Mouse (Mus musculus): ENCODE results near the gene Rpp38. TPM values are rescaled to one million over a fixed set of nuclear protein-coding genes. Genes with fewer than 3 reads are reported as not detected.

Gene Rpp38
- total RNA-seq, 1 experiment from 2014 or later, result 4.2 TPM

DNA sequence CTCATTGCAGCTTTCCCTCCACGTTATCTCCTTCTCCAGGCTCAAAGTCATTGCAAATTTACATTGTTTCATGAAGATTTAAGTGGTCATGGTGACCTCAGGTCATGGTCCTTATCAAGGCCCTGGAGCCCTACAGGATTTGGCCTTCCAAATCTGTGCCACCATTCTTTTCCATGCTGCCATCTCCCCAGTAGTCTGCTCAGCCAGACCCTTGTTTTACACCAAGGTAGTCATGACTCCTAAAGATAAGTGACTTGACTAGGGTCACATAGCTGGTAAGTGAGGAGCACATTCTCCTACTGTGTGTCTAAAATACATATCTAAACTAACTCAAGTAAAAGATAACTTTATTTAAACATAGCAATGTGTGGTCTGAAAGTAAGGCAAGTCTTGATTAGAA, 40.3 kb downstream of the Rpp38 start:
- ATAC-seq (ENCODE audit: extremely low read depth, insufficient number of reproducible peaks, low FRiP score, poor library complexity, severe bottlenecking), result no peak

DNA sequence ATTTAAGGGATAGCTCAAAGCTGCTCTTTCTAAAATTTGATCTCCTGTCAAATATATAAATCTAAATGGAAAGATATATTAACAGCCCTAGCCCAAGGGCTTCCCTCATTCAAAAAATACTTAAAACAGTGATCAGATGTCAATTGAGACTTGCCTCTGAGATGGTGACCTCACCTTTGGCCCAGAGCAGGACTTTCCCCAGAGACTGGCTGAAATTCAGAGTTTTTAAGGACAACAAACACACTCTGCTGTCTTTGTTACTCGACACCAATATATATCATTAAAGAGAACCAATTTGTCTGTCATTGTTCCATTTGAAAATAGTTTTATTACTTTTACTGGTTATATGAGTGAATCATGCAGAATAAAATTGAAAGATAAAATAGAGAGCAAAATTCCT, 42.9 kb downstream of the Rpp38 start:
- ATAC-seq (ENCODE audit: extremely low read depth, insufficient number of reproducible peaks, low FRiP score, poor library complexity, severe bottlenecking), result no peak

DNA sequence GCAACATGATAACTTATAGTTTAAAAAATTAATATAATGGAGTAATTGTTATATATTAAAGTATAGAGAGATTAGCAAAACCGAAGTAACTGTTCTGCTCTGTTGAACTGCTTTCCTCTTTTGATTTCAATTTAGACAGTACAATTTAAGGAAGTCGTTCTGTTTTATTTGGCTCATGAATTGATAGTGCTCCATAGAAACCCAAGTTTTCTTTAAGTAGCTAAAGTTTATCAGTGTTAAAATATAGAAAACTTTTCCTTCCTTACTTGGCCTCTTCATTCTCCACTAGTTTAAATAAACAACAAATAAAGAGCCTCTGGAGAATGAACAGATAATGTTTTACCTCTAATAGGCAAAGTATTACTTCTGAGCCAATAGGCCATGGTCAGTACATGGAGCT, 46.2 kb downstream of the Rpp38 start:
- no peak for ATAC-seq (ENCODE audit: extremely low read depth, insufficient number of reproducible peaks, low FRiP score, poor library complexity, severe bottlenecking)

DNA sequence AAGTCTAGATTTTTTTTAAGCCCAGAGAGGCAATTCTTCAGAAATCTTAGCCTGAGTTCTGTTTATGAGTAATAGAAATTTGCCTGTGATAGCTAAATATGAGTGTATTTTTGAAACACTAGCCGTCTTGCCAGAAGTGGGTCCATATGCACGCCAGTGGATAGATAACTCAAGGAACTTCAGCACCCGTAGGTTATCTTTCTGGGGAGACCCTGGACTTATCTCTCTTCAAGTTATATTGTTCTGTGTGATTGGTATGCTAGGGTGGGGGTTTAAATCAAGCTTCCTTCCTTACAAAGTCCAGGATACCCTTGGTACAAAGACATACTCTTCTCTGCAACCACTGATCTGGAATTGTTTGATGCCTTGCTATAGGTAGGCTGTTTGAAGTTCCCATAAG, 46.7 kb downstream of the Rpp38 start:
- ATAC-seq (ENCODE audit: extremely low read depth, insufficient number of reproducible peaks, low FRiP score, poor library complexity, severe bottlenecking), result no peak

DNA sequence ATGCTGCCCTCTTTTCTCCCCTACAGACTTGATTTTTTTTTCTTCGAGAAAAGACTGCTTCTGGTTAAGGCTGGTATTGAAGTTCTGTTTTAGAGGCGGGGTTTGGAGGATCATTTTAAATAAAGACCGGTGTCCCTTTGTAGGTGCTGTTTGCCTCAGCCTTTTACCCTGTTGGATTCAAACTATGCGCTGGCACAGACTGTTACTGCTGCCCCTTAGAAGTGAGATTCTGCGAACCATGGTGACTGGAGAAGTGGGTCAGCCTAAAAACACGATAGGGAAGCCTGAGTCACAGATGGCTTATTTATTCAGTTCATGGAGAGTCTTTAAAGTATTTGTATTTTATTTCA, 47.3 kb downstream of the Rpp38 start:
- ATAC-seq (ENCODE audit: extremely low read depth, insufficient number of reproducible peaks, low FRiP score, poor library complexity, severe bottlenecking), result no peak

DNA sequence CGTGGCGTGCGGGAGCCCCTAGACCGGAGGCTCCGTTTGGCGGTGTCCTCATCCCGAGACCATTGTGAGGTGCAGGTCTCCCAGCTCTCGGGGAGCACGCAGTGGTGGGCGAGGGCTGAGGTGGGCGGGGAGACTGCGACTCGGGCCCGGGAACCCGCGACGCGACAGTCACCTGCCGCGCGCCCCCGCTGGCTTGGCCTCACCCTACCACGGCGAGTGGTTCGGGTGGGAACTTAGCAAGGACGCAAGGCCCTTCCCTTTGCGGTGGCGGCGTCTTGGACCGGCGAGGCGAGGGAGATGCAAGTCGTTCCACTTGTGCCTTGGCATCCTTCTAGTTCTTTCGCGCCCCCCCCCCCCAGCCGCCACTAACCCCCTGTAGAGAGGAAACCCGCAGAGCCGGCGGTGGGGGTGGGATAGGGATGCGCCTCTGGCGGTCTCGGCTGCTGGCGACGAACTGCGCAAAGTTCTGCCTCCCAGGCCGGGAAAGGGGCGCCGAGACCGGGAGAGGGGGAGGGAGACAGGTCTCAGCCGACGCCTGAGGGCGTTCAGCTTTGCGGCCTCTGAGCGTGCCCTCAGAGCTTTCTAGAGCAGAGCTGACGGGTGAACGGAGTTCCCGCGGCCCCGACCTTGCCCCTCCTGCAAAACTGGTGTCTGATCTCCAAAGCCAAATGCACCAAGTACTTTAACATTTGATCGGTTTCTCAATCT, 47.8 kb downstream of the Rpp38 start:
- ATAC-seq (ENCODE audit: extremely low read depth, insufficient number of reproducible peaks, low FRiP score, poor library complexity, severe bottlenecking), result no peak

DNA sequence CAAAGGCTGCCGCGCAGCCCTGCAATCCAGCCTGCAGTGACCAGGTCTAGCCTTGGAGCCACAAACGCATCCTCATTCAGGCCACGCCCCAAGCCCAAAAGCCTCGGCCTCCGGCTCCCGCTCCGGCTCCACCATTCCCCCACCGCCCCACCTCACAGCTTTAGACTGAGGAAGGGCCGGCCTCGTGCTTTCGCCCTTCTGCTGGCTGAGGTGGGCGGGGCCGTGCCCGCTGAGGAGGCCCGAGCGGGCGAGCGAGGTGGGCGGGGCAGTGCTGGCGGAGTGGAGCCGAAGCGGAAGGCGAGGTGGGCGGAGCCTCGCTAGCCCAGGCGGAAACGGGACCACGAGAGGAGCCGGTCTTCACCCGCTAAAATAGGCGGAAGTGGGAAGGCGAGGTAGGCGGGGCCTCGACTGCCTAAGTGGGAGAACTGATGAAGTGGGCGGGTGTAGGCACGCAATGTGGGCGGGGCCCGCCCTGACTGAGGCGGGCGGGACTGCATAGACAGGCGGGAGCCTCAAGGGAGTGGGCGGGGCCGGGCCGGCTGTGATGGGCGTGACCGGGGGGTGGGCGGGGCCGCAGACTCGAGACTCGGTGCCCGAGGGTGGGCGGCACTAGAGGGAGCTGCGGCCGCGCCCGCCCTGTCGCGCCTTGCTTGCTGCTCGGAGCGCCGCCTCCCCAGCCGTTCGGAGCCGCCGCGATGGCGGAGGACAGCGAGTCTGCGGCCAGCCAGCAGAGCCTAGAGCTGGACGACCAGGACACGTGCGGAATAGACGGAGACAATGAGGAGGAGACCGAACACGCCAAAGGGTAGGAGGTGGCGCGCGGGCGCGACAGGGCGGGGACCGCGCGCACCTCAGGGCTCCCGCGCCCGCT, 48.6 kb downstream of the Rpp38 start, which contains the start of gene Nmt2:
TSS of gene Nmt2 (plus strand) at position 611 of the 871 bp plus-strand sequence.
- ATAC-seq (ENCODE audit: extremely low read depth, insufficient number of reproducible peaks, low FRiP score, poor library complexity, severe bottlenecking), result peak; percentile 95

DNA sequence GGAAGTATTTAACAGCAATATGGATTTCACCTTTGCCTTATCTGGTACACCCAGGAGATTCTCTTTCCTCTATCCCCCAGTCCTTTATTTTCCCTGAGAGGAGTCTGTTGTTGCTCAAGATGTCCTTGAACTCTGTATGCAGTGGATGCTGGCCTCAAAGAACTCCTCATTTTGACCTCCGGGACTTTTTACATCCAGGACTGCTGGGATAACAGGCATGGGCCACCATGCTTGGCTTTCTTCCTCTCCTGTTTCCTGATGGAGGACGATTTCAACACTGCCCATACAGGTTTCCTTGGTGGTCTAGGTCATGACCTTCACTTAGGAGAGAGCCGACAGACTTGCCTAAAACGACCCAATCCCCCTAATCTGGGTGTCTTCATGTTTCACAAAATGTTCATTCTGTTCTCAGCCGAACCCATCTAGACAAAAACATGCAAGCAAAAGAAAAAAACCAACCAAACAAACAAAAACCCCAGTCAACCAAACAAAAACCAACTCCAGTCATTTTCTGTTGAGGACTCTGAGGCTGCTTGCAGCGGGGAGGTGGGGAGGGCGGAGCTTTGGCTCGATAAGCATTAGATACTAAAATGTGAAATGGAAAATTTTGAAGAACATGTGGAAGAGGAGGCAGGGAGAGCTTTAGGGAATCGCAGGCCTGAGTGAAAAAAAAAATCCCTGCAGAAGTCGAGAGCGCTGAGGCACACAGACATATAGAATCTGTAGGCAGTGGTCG, 49.4 kb downstream of the Rpp38 start:
- no peak for ATAC-seq (ENCODE audit: extremely low read depth, insufficient number of reproducible peaks, low FRiP score, poor library complexity, severe bottlenecking)

DNA sequence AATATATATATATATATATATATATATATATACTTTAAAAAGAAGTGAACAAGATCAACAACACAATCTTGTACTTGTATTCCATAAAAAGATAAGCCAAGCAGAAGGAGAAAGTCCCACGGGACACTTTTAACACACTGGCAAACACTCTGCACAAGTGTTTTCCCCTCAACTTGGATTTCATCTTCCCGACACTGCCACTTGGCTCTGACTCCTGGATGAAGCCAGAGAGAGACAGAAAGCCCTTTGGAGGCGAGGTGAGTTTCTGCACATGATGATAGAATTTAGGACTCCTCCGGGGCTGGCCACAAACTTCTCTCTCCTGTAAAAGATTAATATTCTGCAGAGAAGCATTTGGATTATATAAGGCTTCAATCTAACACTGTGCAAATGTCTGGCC, 51.1 kb downstream of the Rpp38 start:
- ATAC-seq (ENCODE audit: extremely low read depth, insufficient number of reproducible peaks, low FRiP score, poor library complexity, severe bottlenecking), result no peak

Other genes starting within 250 kb of the Rpp38 start
- gene Fam171a1, start 218.4 kb downstream of the Rpp38 start, total RNA-seq (2017), result not detected in 2 replicates
- gene Nmt2, start 48.4 kb downstream of the Rpp38 start, total RNA-seq (2017), result 19.7 and 23.6 TPM in 2 replicates
- not detected in 2 replicates for gene Acbd7, start 3.5 kb upstream of the Rpp38 start, total RNA-seq (2017)
- gene Olah, start 64.6 kb upstream of the Rpp38 start, total RNA-seq (2017), result not detected in 2 replicates
- gene Meig1, start 90.0 kb upstream of the Rpp38 start, total RNA-seq (2017), result 2.0 and 4.1 TPM in 2 replicates
- gene Dclre1c, start 91.5 kb upstream of the Rpp38 start, total RNA-seq (2017), result 50.7 and 51.4 TPM in 2 replicates
- 0.47 and 1.4 TPM in 2 replicates for gene Suv39h2, start 142.4 kb upstream of the Rpp38 start, total RNA-seq (2017)
- 11.3 and 16.1 TPM in 2 replicates for gene Gm45902, start 180.1 kb upstream of the Rpp38 start, total RNA-seq (2017)
- 100 and 108 TPM in 2 replicates for gene Hspa14, start 180.2 kb upstream of the Rpp38 start, total RNA-seq (2017)
- 0.98 and 1.3 TPM in 2 replicates for gene Cdnf, start 180.4 kb upstream of the Rpp38 start, total RNA-seq (2017)
- gene Fam107b, start 237.8 kb upstream of the Rpp38 start, total RNA-seq (2017), result 425 and 533 TPM in 2 replicates